Mouse (Mus musculus) intestine, embryonic 16.5 days (tissue): Measurements from ENCODE around the gene Galnt2. TPM values are rescaled to one million over a fixed set of nuclear protein-coding genes. Genes with fewer than 3 reads are reported as not detected.
A peak's percentile ranks its signal among the peaks of the same experiment; 100 is the strongest.

Source experiments
- ATAC-seq: fragments of 200-750 bp; cut with Nextera tagmentation; 2 replicates; pipeline ENCODE4 v1.8.0; 2017; ENCODE audit warnings: moderate TSS enrichment, moderate library complexity
- H3K27ac ChIP-seq: fragments of 300-500 bp; sonication (generic); 2 replicates; pipeline ENCODE4 v1.5.1; 2014; ENCODE audit warnings: mild to moderate bottlenecking, low read length
- H3K27me3 ChIP-seq: fragments of 300-500 bp; sonication (generic); replicated peaks from 2 replicates; pipeline ENCODE4 v1.6.1; 2014; ENCODE audit warnings: low read length, control low read depth, mixed read lengths; ENCODE audit not compliant: control insufficient read depth, insufficient read depth
- H3K36me3 ChIP-seq: fragments of 300-500 bp; sonication (generic); 2 replicates; pipeline ENCODE4 v1.6.1; 2014; ENCODE audit warnings: low read length, control low read depth; ENCODE audit not compliant: control insufficient read depth, insufficient read depth
- H3K4me1 ChIP-seq: fragments of 300-500 bp; sonication (generic); 2 replicates; pipeline ENCODE4 v1.6.1; 2014; ENCODE audit warnings: low read length, control low read depth, mixed read lengths; ENCODE audit not compliant: control insufficient read depth, insufficient read depth
- H3K4me2 ChIP-seq: fragments of 300-500 bp; sonication (generic); 2 replicates; pipeline ENCODE4 v1.6.1; 2014; ENCODE audit warnings: low read depth, low read length, control low read depth
- H3K4me3 ChIP-seq: fragments of 300-500 bp; sonication (generic); 2 replicates; pipeline ENCODE4 v1.5.1; 2014; ENCODE audit warnings: mild to moderate bottlenecking, low read length
- H3K9ac ChIP-seq: fragments of 300-500 bp; sonication (generic); 2 replicates; pipeline ENCODE4 v1.6.1; 2014; ENCODE audit warnings: low read depth, low read length
- H3K9me3 ChIP-seq: fragments of 300-500 bp; sonication (generic); 2 replicates; pipeline ENCODE4 v1.6.1; 2016; ENCODE audit warnings: low read length, control low read depth; ENCODE audit not compliant: control insufficient read depth
- WGBS: fragments of 180-500 bp; shearing (Covaris S2); extraction: QIAGEN DNeasy Blood & Tissue Kit; methylation state at CpG from one replicate; pipeline ENCODE4 v1.1.7; 2014; 5-methylcytosine and 5-hydroxymethylcytosine counted together
- polyA plus RNA-seq: library from polyadenylated mRNA; unstranded; fragments of >200 nt; fragmentation: Nextera tagmentation; extraction: Ambion mirVana; gene quantifications from 2 replicates; pipeline ENCODE4 v1.2.1, GENCODE M21; 2015

Gene Galnt2
- polyA plus RNA-seq, 1 experiment from 2014 or later = 35.9 TPM

GRCm38 (mm10) chr8:124392271-124393012 is 161.3 kb downstream of the Galnt2 start:
- no peak overlapping the region for H3K4me2 ChIP-seq

GRCm38 (mm10) chr8:124393013-124393412 is 161.8 kb downstream of the Galnt2 start:
- no peak overlapping the region for H3K4me2 ChIP-seq
- no peaks in the 10 kb centered on the region; the same call in 1 of the 2 replicates for H3K9me3 ChIP-seq
- peaks cover 16% of the 10 kb centered on the region for H3K4me1 ChIP-seq
- H3K9ac ChIP-seq = no peak overlapping the region
- no peak for ATAC-seq
- no peaks in the 10 kb centered on the region for H3K27me3 ChIP-seq
- no peaks in the 10 kb centered on the region for H3K36me3 ChIP-seq
- peak overlapping the region; percentile 66 for H3K27ac ChIP-seq
- no peak overlapping the region for H3K4me3 ChIP-seq
- 64% methylated on average over 5 of the region's 5 CpGs for WGBS

More at GRCm38 (mm10) chr8:124392271-124393012, 161.3 kb downstream of the Galnt2 start:
- Histone ChIP-seq H3K4me1 (peaks cover 14% of the 10 kb centered on the region), H3K9ac (no peak overlapping the region), H3K9me3 (no peaks in the 10 kb centered on the region; the same call in 1 of the 2 replicates), H3K4me3 (no peak overlapping the region), H3K27me3 (no peaks in the 10 kb centered on the region), H3K36me3 (no peaks in the 10 kb centered on the region), H3K27ac (peak overlapping the region; percentile 66)
- 43% methylated on average over 10 of the region's 10 CpGs for WGBS
- ATAC-seq = peak; percentile 67

- Histone ChIP-seq H3K27me3 (no peaks in the 10 kb centered on the region), H3K27ac (peak overlapping the region; percentile 1; the same call in 1 of the 2 replicates), H3K9ac (no peak overlapping the region), H3K4me2 (no peak overlapping the region), H3K36me3 (no peaks in the 10 kb centered on the region), H3K4me1 (peaks cover 16% of the 10 kb centered on the region), H3K4me3 (no peak overlapping the region), H3K9me3 (no peaks in the 10 kb centered on the region; the same call in 1 of the 2 replicates)
- WGBS = 80% methylated on average over 4 of the region's 4 CpGs
- ATAC-seq = no peak
Measured at GRCm38 (mm10) chr8:124393927-124394326, 162.7 kb downstream of the Galnt2 start.

- H3K4me3 ChIP-seq = no peak overlapping the region
- no peak overlapping the region; the same call in 1 of the 2 replicates for H3K4me2 ChIP-seq
- H3K27ac ChIP-seq = peak overlapping the region; percentile 84
- H3K27me3 ChIP-seq = no peaks in the 10 kb centered on the region
- no peaks in the 10 kb centered on the region for H3K36me3 ChIP-seq
- H3K9me3 ChIP-seq = no peaks in the 10 kb centered on the region; the same call in 1 of the 2 replicates
- 59% methylated on average over 7 of the region's 7 CpGs for WGBS
- no peak for ATAC-seq
- H3K9ac ChIP-seq = no peak overlapping the region
- H3K4me1 ChIP-seq = peaks cover 25% of the 10 kb centered on the region
Measured at GRCm38 (mm10) chr8:124394951-124395350, 163.8 kb downstream of the Galnt2 start.

Other genes starting within 250 kb of the Galnt2 start
- gene Abcb10, start 248.3 kb upstream of the Galnt2 start, polyA plus RNA-seq = 18.7 and 19.7 TPM in 2 replicates
- 27.8 and 32.7 TPM in 2 replicates for gene Taf5l, start 210.0 kb upstream of the Galnt2 start, polyA plus RNA-seq
- gene Urb2, start 209.9 kb upstream of the Galnt2 start, polyA plus RNA-seq = 3.9 TPM in 2 replicates
- 1.5 and 1.7 TPM in 2 replicates for gene Pgbd5, start 208.3 kb downstream of the Galnt2 start, polyA plus RNA-seq